Mouse (Mus musculus) liver, embryonic 13.5 days (tissue): ENCODE data around the gene Alb. TPM values are rescaled to one million over a fixed set of nuclear protein-coding genes. Genes with fewer than 3 reads are reported as not detected.

Experiments
- ATAC-seq: fragments of 200-750 bp; cut with Nextera tagmentation; 2 replicates; pipeline ENCODE4 v1.8.0; 2017; ENCODE audit warnings: low read depth, mild to moderate bottlenecking, moderate number of reproducible peaks, moderate library complexity
- DNase-seq: peaks from one replicate; pipeline ENCODE4 v3.0.0; 2022
- H3K27ac ChIP-seq: fragments of 300-500 bp; sonication (generic); 2 replicates; pipeline ENCODE4 v1.5.1; 2015; ENCODE audit warnings: moderate library complexity, mild to moderate bottlenecking, inconsistent platforms
- H3K27me3 ChIP-seq: fragments of 300-500 bp; sonication (generic); 2 replicates; pipeline ENCODE4 v1.6.1; 2015; ENCODE audit warnings: mild to moderate bottlenecking, inconsistent platforms
- H3K36me3 ChIP-seq: fragments of 300-500 bp; sonication (generic); 2 replicates; pipeline ENCODE4 v1.6.1; 2015; ENCODE audit warnings: mild to moderate bottlenecking, inconsistent platforms
- H3K4me1 ChIP-seq: fragments of 300-500 bp; sonication (generic); replicated peaks from 2 replicates; pipeline ENCODE4 v1.6.1; 2015; ENCODE audit warnings: inconsistent platforms
- H3K4me2 ChIP-seq: fragments of 300-500 bp; sonication (generic); 2 replicates; pipeline ENCODE4 v1.6.1; 2015; ENCODE audit warnings: inconsistent platforms, mild to moderate bottlenecking, moderate library complexity
- H3K4me3 ChIP-seq: fragments of 300-500 bp; sonication (generic); replicated peaks from 2 replicates; pipeline ENCODE4 v1.5.1; 2015; ENCODE audit warnings: mild to moderate bottlenecking, inconsistent platforms
- H3K9ac ChIP-seq: fragments of 300-500 bp; sonication (generic); 2 replicates; pipeline ENCODE4 v1.6.1; 2015; ENCODE audit warnings: mild to moderate bottlenecking, inconsistent platforms
- H3K9me3 ChIP-seq: fragments of 300-500 bp; sonication (generic); replicated peaks from 2 replicates; pipeline ENCODE4 v1.6.1; 2016; ENCODE audit warnings: inconsistent platforms
- WGBS: fragments of 180-500 bp; shearing (Covaris S2); methylation state at CpG from one replicate; pipeline ENCODE4 v1.1.7; 2015; ENCODE audit not compliant: insufficient replicate concordance; 5-methylcytosine and 5-hydroxymethylcytosine counted together
- polyA plus RNA-seq: library from polyadenylated mRNA; unstranded; fragments of >200 nt; fragmentation: Nextera tagmentation; extraction: Ambion mirVana; gene quantifications from 2 replicates; pipeline ENCODE4 v1.2.1, GENCODE M21; 2015

Gene Alb
- polyA plus RNA-seq, 1 experiment from 2014 or later: 1,711 TPM

DNA sequence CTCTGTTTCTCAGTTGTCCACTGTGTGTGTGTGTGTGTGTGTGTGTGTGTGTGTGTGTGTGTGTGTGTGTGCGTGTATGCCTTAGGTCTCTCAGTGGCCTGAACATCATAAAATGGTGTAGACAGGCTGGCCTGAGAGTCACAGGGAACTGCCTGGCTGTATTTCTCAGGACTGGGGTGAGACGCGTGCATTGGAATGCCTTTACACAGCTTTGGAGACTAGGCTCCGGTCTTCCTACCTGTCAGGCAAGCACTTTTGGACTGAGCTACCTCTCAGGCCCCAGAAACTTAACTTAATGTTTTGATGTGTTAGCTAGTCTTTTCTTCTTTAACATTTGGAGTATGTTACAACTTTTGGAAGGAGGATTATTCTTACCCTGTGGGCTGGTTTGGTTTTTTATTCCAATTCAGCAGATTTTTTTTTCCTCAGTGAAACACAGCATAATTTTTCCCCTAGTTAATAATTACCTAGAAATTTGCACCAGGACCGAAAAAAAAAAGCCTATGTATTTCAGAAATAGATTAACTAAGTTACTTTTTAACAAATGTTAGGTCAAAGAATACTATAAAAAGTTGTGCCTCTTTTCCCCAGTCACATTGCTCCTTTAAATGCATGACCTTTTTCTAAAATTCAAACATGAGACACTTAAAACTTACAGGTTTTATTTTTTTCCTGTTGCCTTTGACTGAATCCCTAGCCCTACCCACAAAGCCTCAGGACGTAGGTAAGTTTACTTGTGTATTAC lies 57.8 kb downstream of the Alb start, which contains the start of gene Afm:
Afm (plus strand) TSS at position 577 of the 745 bp plus-strand sequence.
- no peak within 1 kb of the TSS for H3K27ac ChIP-seq
- WGBS: 62% methylated on average over 6 of the region's 6 CpGs
- no peak for ATAC-seq

More for the DNA sequence above, 57.8 kb downstream of the Alb start, which contains the start of gene Afm:
- Histone ChIP-seq H3K36me3 (no peaks in the 10 kb centered on the region), H3K9me3 (no peaks in the 10 kb centered on the region), H3K4me2 (peak within 1 kb of the TSS; percentile 3; the same call in 1 of the 2 replicates), H3K9ac (no peak within 1 kb of the TSS), H3K4me3 (no peak within 1 kb of the TSS; the same call in 1 of the 2 replicates), H3K4me1 (no peaks in the 10 kb centered on the region), H3K27me3 (no peaks in the 10 kb centered on the region)
- DNase-seq: no peak

Other genes starting within 250 kb of the Alb start
- gene Cox18, start 236.9 kb upstream of the Alb start, polyA plus RNA-seq: 22.5 and 23.8 TPM in 2 replicates
- 9.3 and 10.0 TPM in 2 replicates for gene Ankrd17, start 94.3 kb upstream of the Alb start, polyA plus RNA-seq
- gene Gm9958, start 93.7 kb upstream of the Alb start, polyA plus RNA-seq: 2.0 and 2.8 TPM in 2 replicates
- 6,379 and 7,757 TPM in 2 replicates for gene Afp, start 29.8 kb downstream of the Alb start, polyA plus RNA-seq
- gene Afm, start 58.0 kb downstream of the Alb start, polyA plus RNA-seq: 9.5 and 11.1 TPM in 2 replicates
- gene 5830473C10Rik, start 100.2 kb downstream of the Alb start, polyA plus RNA-seq: 0.28 and 0.42 TPM in 2 replicates
- gene Rassf6, start 179.8 kb downstream of the Alb start, polyA plus RNA-seq: 3.8 and 4.9 TPM in 2 replicates